Mouse (Mus musculus): ENCODE results near the gene Mettl23. TPM values are rescaled to one million over a fixed set of nuclear protein-coding genes. Genes with fewer than 3 reads are reported as not detected.

Gene Mettl23
- polyA plus RNA-seq, 2 experiments, result 17.5 to 37.1 TPM

GRCm38 (mm10) chr11:116884061-116884460 lies 41.0 kb downstream of the Mettl23 start:
- WGBS (ENCODE audit: insufficient replicate concordance), result 67% methylated on average over 6 of the region's 6 CpGs
- Histone ChIP-seq H3K27ac (no peak overlapping the region), H3K4me2 (ENCODE audit: low read depth) (no peak overlapping the region), H3K27me3 (ENCODE audit: control insufficient read depth, insufficient read depth, low read length) (no peaks in the 10 kb centered on the region; the same call in 1 of the 2 replicates), H3K9me3 (ENCODE audit: control insufficient read depth, low read length) (no peaks in the 10 kb centered on the region), H3K36me3 (replicated peaks; ENCODE audit: control insufficient read depth, insufficient read depth, low read depth) (no peaks in the 10 kb centered on the region), H3K4me1 (replicated peaks; ENCODE audit: control insufficient read depth in 2 of 2, insufficient read depth in 2 of 2, low read length in 1 of 2) (no peaks in the 10 kb centered on the region), H3K9ac (replicated peaks) (no peak overlapping the region), H3K4me3 (ENCODE audit: insufficient read depth in 1 of 2, low read depth in 2 of 2, low read length in 2 of 2) (no peak overlapping the region)
- ATAC-seq (ENCODE audit: insufficient read depth) (no peak), DNase-seq (ENCODE audit: low read depth in 3 of 3, low spot score in 3 of 3) (no peak)
- TF ChIP-seq CTCF (IDR thresholded peaks at IDR 0.05; ENCODE audit: low read depth) (no peak), EP300 (IDR thresholded peaks at IDR 0.05; ENCODE audit: low read depth) (no peak)

DNA sequence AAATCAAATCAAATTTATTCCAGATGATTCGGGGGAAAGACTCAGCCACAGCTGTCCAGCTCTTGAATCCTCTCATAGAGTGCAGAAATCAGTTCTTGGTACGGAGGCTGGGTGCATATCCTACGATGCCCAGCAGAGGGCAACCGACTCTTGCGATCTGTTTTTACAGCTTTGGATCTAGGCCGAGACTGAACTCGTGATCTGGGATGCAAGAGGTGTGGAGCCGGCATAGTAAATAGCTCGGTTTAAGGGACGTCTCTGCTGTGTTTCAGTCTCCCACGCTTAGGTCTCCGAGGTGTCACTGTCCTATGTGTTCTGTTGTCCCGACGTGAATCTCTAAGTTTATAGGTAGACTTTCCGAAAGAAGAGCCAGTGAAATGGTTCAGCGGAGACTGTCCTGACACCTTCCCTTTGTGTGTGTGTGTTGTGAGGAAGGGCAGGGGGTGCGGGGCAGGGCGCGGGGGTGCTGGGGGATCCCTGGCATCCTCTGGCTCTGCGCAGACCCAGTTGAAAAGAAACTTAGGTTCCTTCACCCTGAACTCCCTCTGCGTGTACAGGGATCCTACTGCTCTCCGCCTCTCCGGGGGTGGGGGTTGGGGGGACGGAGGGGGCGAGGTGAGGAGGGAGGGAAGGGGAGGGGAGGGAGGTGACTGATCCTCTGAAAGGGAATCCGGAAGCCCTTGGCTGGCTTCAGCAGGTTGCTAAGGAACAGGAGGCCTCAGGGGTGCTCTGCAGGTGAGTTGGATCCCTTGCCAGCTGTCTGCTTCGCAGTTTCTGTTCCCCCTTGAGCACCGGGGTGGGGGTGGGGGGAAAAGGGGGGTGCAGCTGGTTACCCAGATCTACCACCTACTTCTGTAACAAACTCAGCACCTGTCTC lies 42.4 kb downstream of the Mettl23 start:
- Histone ChIP-seq H3K36me3 (replicated peaks; ENCODE audit: control insufficient read depth, insufficient read depth, low read depth) (no peaks in the 10 kb centered on the region), H3K27me3 (ENCODE audit: control insufficient read depth, insufficient read depth, low read length) (no peaks in the 10 kb centered on the region; the same call in 1 of the 2 replicates), H3K27ac (no peak overlapping the region), H3K4me3 (ENCODE audit: insufficient read depth in 1 of 2, low read depth in 2 of 2, low read length in 2 of 2) (no peak overlapping the region), H3K9me3 (ENCODE audit: control insufficient read depth, low read length) (no peaks in the 10 kb centered on the region), H3K4me1 (replicated peaks; ENCODE audit: control insufficient read depth in 2 of 2, insufficient read depth in 2 of 2, low read length in 1 of 2) (no peaks in the 10 kb centered on the region), H3K9ac (replicated peaks) (no peak overlapping the region; the same call in 1 of the 2 replicates), H3K4me2 (ENCODE audit: low read depth) (no peak overlapping the region; the same call in 1 of the 2 replicates)
- DNase-seq (ENCODE audit: low read depth in 3 of 3, low spot score in 3 of 3) (peak; percentile 33 to 37 (median 35)), ATAC-seq (ENCODE audit: insufficient read depth) (no peak)
- WGBS (ENCODE audit: insufficient replicate concordance), result 8% methylated on average over 27 of the region's 28 CpGs
- TF ChIP-seq EP300 (IDR thresholded peaks at IDR 0.05; ENCODE audit: low read depth), result no peak
- peak; percentile 90 for TF ChIP-seq CTCF (IDR thresholded peaks at IDR 0.05; ENCODE audit: low read depth)

GRCm38 (mm10) chr11:116887136-116887535 lies 44.1 kb downstream of the Mettl23 start:
- Histone ChIP-seq H3K27ac (no peak overlapping the region), H3K4me3 (ENCODE audit: insufficient read depth in 1 of 2, low read depth in 2 of 2, low read length in 2 of 2) (no peak overlapping the region), H3K9me3 (ENCODE audit: control insufficient read depth, low read length) (no peaks in the 10 kb centered on the region), H3K4me1 (replicated peaks; ENCODE audit: control insufficient read depth in 2 of 2, insufficient read depth in 2 of 2, low read length in 1 of 2) (no peaks in the 10 kb centered on the region), H3K4me2 (ENCODE audit: low read depth) (no peak overlapping the region), H3K27me3 (ENCODE audit: control insufficient read depth, insufficient read depth, low read length) (no peaks in the 10 kb centered on the region; the same call in 1 of the 2 replicates), H3K9ac (replicated peaks) (no peak overlapping the region), H3K36me3 (replicated peaks; ENCODE audit: control insufficient read depth, insufficient read depth, low read depth) (no peaks in the 10 kb centered on the region)
- DNase-seq (ENCODE audit: low read depth in 3 of 3, low spot score in 3 of 3) (no peak), ATAC-seq (ENCODE audit: insufficient read depth) (no peak)
- no peak for TF ChIP-seq EP300 (IDR thresholded peaks at IDR 0.05; ENCODE audit: low read depth)
- no peak for TF ChIP-seq CTCF (IDR thresholded peaks at IDR 0.05; ENCODE audit: low read depth)
- whole genome bisulfite sequencing (ENCODE audit: insufficient replicate concordance), result 47% methylated on average over 5 of the region's 5 CpGs

- no peak for ATAC-seq (ENCODE audit: insufficient read depth)
Measured at GRCm38 (mm10) chr11:116893532-116894442, 50.7 kb downstream of the Mettl23 start.

More at GRCm38 (mm10) chr11:116893532-116894442, 50.7 kb downstream of the Mettl23 start:
- H3K9ac ChIP-seq (replicated peaks), result no peak overlapping the region
- no peak overlapping the region for H3K27ac ChIP-seq
- TF ChIP-seq EP300 (IDR thresholded peaks at IDR 0.05; ENCODE audit: low read depth) (no peak), CTCF (IDR thresholded peaks at IDR 0.05; ENCODE audit: low read depth) (no peak)
- H3K4me1 ChIP-seq (replicated peaks; ENCODE audit: control insufficient read depth in 2 of 2, insufficient read depth in 2 of 2, low read length in 1 of 2), result no peaks in the 10 kb centered on the region
- no peak overlapping the region for H3K4me2 ChIP-seq (ENCODE audit: low read depth)
- no peaks in the 10 kb centered on the region for H3K36me3 ChIP-seq (replicated peaks; ENCODE audit: control insufficient read depth, insufficient read depth, low read depth)
- no peak for DNase-seq (ENCODE audit: low read depth in 3 of 3, low spot score in 3 of 3)
- no peaks in the 10 kb centered on the region for H3K27me3 ChIP-seq (ENCODE audit: control insufficient read depth, insufficient read depth, low read length)
- 58% methylated on average over 19 of the region's 19 CpGs for WGBS (ENCODE audit: insufficient replicate concordance)
- no peak overlapping the region for H3K4me3 ChIP-seq (ENCODE audit: insufficient read depth in 1 of 2, low read depth in 2 of 2, low read length in 2 of 2)
- no peaks in the 10 kb centered on the region for H3K9me3 ChIP-seq (ENCODE audit: control insufficient read depth, low read length)

Data from liver, embryonic 14.5 days (tissue).